Mouse (Mus musculus) v-Abl transformed pro-B cells (cell line): Measurements from ENCODE around the gene Snx18.

Source experiments
- in situ Hi-C, 2 experiments: fragments of 400-800 bp; cut with MboI; formaldehyde crosslinking; loops; one replicate each; pipeline ENCODE4 v1.15.1; 2025; ENCODE audit not compliant: unreplicated experiment in 2 of 2

Snx18 gene

GRCm38 (mm10) chr13:113582024-113582423 is 36.3 kb downstream of the Snx18 start:
- in situ Hi-C loops: loop anchor here in 1 of 2 experiments (25.0 kb wide), 1 partner anchor 920 kb away; the partner anchor contains the start of genes Ddx4 and Slc38a9

- in situ Hi-C loops: loop anchor here in 1 of 2 experiments (25.0 kb wide), 1 partner anchor 919 kb away; the partner anchor contains the start of genes Ddx4 and Slc38a9
Observed at GRCm38 (mm10) chr13:113581436-113581835, 36.9 kb downstream of the Snx18 start.

GRCm38 (mm10) chr13:113580400-113580790 is 38.0 kb downstream of the Snx18 start:
- in situ Hi-C loops: loop anchor here in 1 of 2 experiments (25.0 kb wide), 1 partner anchor 918 kb away; the partner anchor contains the start of genes Ddx4 and Slc38a9

GRCm38 (mm10) chr13:113579788-113580399 is 38.5 kb downstream of the Snx18 start:
- in situ Hi-C loops: loop anchor here (10.0 to 25.0 kb wide), 2 partner anchors 215 to 918 kb away; partner anchors contain the start of genes Arl15 (in 1 of the 2), Ddx4 (in 1 of the 2) and Slc38a9 (in 1 of the 2)

GRCm38 (mm10) chr13:113574232-113574631 is 44.1 kb downstream of the Snx18 start:
- in situ Hi-C loops: loop anchor here in 1 of 2 experiments (10.0 kb wide), 1 partner anchor 221 kb away; the partner anchor contains the start of gene Arl15

GRCm38 (mm10) chr13:113573377-113573776 is 45.0 kb downstream of the Snx18 start:
- in situ Hi-C loops: loop anchor here in 1 of 2 experiments (10.0 kb wide), 1 partner anchor 221 kb away; the partner anchor contains the start of gene Arl15

- in situ Hi-C loops: loop anchor here in 1 of 2 experiments (10.0 kb wide), 1 partner anchor 223 kb away; the partner anchor contains the start of gene Arl15
Observed at GRCm38 (mm10) chr13:113572046-113572686, 46.2 kb downstream of the Snx18 start.

GRCm38 (mm10) chr13:113569526-113569925 is 48.8 kb downstream of the Snx18 start:
- in situ Hi-C loops: no loop called here

GRCm38 (mm10) chr13:113566951-113567350 is 51.4 kb downstream of the Snx18 start:
- in situ Hi-C loops: no loop called here

GRCm38 (mm10) chr13:113566411-113566810 is 52.0 kb downstream of the Snx18 start:
- in situ Hi-C loops: no loop called here

- in situ Hi-C loops: no loop called here
Observed at GRCm38 (mm10) chr13:113559646-113560045, 58.7 kb downstream of the Snx18 start.

GRCm38 (mm10) chr13:113556538-113556937 is 61.8 kb downstream of the Snx18 start:
- in situ Hi-C loops: no loop called here

GRCm38 (mm10) chr13:113555226-113555625 is 63.1 kb downstream of the Snx18 start:
- in situ Hi-C loops: no loop called here

- in situ Hi-C loops: no loop called here
Observed at GRCm38 (mm10) chr13:113553603-113554230, 64.6 kb downstream of the Snx18 start.

- in situ Hi-C loops: no loop called here
Observed at GRCm38 (mm10) chr13:113552341-113552740, 66.0 kb downstream of the Snx18 start.

- in situ Hi-C loops: no loop called here
Observed at GRCm38 (mm10) chr13:113550866-113551565, 67.3 kb downstream of the Snx18 start.

- in situ Hi-C loops: no loop called here
Observed at GRCm38 (mm10) chr13:113549021-113549420, 69.3 kb downstream of the Snx18 start.

- in situ Hi-C loops: no loop called here
Observed at GRCm38 (mm10) chr13:113547807-113548426, 70.4 kb downstream of the Snx18 start.

- in situ Hi-C loops: no loop called here
Observed at GRCm38 (mm10) chr13:113542374-113542773, 76.0 kb downstream of the Snx18 start.
